8 mouse cellular contexts compared by ENCODE assay signal in genomic region chr12:105427039-105427757, GRCm38 (mm10). TPM values are rescaled to one million over a fixed set of nuclear protein-coding genes. Genes with fewer than 3 reads are reported as not detected.
DNase-seq lines count a peak whose midpoint lies in the region; ATAC-seq and TF ChIP-seq lines count a peak whose summit lies in the region.

No protein-coding gene starts in this region.

- no peaks in the 10 kb centered on the region for H3K27me3 ChIP-seq in ES-Bruce4 (ENCODE audit: control insufficient read depth, insufficient read depth, low read length, poor library complexity, severe bottlenecking)
- H3K27me3 ChIP-seq in forebrain, embryonic 13.5 days = no peaks in the 10 kb centered on the region; the same call in 1 of the 2 replicates
- H3K27me3 ChIP-seq in heart, embryonic 16.5 days (ENCODE audit: control insufficient read depth, insufficient read depth, low read length) = peaks cover 9% of the 10 kb centered on the region
- H3K27me3 ChIP-seq in liver, adult 2 months (ENCODE audit: control insufficient read depth, insufficient read depth, low read length) = no peaks in the 10 kb centered on the region
- no peaks in the 10 kb centered on the region for H3K27me3 ChIP-seq in neural tube, embryonic 12.5 days (replicated peaks)

- no peak for TF ChIP-seq POLR2A in ES-Bruce4 (IDR thresholded peaks at IDR 0.05; ENCODE audit: insufficient read depth, low read length)
- no peak for TF ChIP-seq POLR2A in liver, adult 2 months (IDR thresholded peaks at IDR 0.05; ENCODE audit: extremely low read depth, insufficient read depth, low read length)

- no peak overlapping the region for H3K4me2 ChIP-seq in forebrain, embryonic 13.5 days
- H3K4me2 ChIP-seq in heart, embryonic 16.5 days (ENCODE audit: low read depth, low read length) = peak overlapping the region; percentile 40
- 0 out of 2 replicates have a peak overlapping the region, but pooled peaks have one; percentile 10 for H3K4me2 ChIP-seq in neural tube, embryonic 12.5 days (replicated peaks)

- ATAC-seq in cerebellum, adult (ENCODE audit: insufficient number of reproducible peaks, low FRiP score, low TSS enrichment) = peak; percentile 53
- ATAC-seq in forebrain, embryonic 13.5 days = peak; percentile 69
- ATAC-seq in heart, embryonic 16.5 days (replicated peaks; ENCODE audit: extremely low read depth, insufficient read depth, low FRiP score) = peak; percentile 52; the same call in 1 of the 2 replicates
- ATAC-seq in neural tube, embryonic 12.5 days (ENCODE audit: low FRiP score, low read depth) = no peak

- H3K9ac ChIP-seq in ES-Bruce4 (ENCODE audit: low read depth, poor library complexity, severe bottlenecking) = no peak overlapping the region
- H3K9ac ChIP-seq in forebrain, embryonic 13.5 days = no peak overlapping the region
- H3K9ac ChIP-seq in heart, embryonic 16.5 days (ENCODE audit: low read length) = no peak overlapping the region
- H3K9ac ChIP-seq in liver, adult 2 months (ENCODE audit: low read depth, low read length) = no peak overlapping the region
- no peak overlapping the region for H3K9ac ChIP-seq in neural tube, embryonic 12.5 days

- no peak overlapping the region for H3K27ac ChIP-seq in ES-Bruce4 (ENCODE audit: insufficient read depth, low read length)
- no peak overlapping the region for H3K27ac ChIP-seq in forebrain, embryonic 13.5 days
- H3K27ac ChIP-seq in heart, embryonic 16.5 days (ENCODE audit: low read length) = no peak overlapping the region
- H3K27ac ChIP-seq in liver, adult 2 months (replicated peaks; ENCODE audit: insufficient read depth, low read depth, low read length) = no peak overlapping the region
- H3K27ac ChIP-seq in neural tube, embryonic 12.5 days = no peak overlapping the region

- H3K9me3 ChIP-seq in ES-Bruce4 (replicated peaks; ENCODE audit: control insufficient read depth, insufficient read depth, low read length, poor library complexity, severe bottlenecking) = no peaks in the 10 kb centered on the region
- H3K9me3 ChIP-seq in forebrain, embryonic 13.5 days (replicated peaks) = no peaks in the 10 kb centered on the region
- H3K9me3 ChIP-seq in heart, embryonic 16.5 days (replicated peaks; ENCODE audit: control insufficient read depth, low read length) = no peaks in the 10 kb centered on the region
- H3K9me3 ChIP-seq in neural tube, embryonic 12.5 days = no peaks in the 10 kb centered on the region

- no peaks in the 10 kb centered on the region for H3K79me2 ChIP-seq in liver, adult 2 months (ENCODE audit: control insufficient read depth, insufficient read depth, low read length)

- H3K4me1 ChIP-seq in ES-Bruce4 (ENCODE audit: control insufficient read depth, insufficient read depth, low read length) = no peaks in the 10 kb centered on the region
- no peaks in the 10 kb centered on the region for H3K4me1 ChIP-seq in forebrain, embryonic 13.5 days
- H3K4me1 ChIP-seq in heart, embryonic 16.5 days (ENCODE audit: control insufficient read depth, insufficient read depth, low read length) = no peaks in the 10 kb centered on the region
- no peaks in the 10 kb centered on the region for H3K4me1 ChIP-seq in liver, adult 2 months (ENCODE audit: control insufficient read depth, insufficient read depth, low read length)
- H3K4me1 ChIP-seq in neural tube, embryonic 12.5 days = no peaks in the 10 kb centered on the region

- H3K36me3 ChIP-seq in ES-Bruce4 (ENCODE audit: control insufficient read depth, insufficient read depth, low read length, poor library complexity, severe bottlenecking) = no peaks in the 10 kb centered on the region
- H3K36me3 ChIP-seq in forebrain, embryonic 13.5 days (ENCODE audit: poor library complexity, severe bottlenecking) = no peaks in the 10 kb centered on the region
- H3K36me3 ChIP-seq in heart, embryonic 16.5 days (ENCODE audit: control insufficient read depth, insufficient read depth) = no peaks in the 10 kb centered on the region
- no peaks in the 10 kb centered on the region for H3K36me3 ChIP-seq in liver, adult 2 months (ENCODE audit: control insufficient read depth, insufficient read depth, low read length)
- H3K36me3 ChIP-seq in neural tube, embryonic 12.5 days = no peaks in the 10 kb centered on the region

- TF ChIP-seq EP300 in ES-Bruce4 (IDR thresholded peaks at IDR 0.05; ENCODE audit: insufficient read depth, low read depth, low read length) = no peak

- DNase-seq in kidney, postnatal 10 days = peak; percentile 91
- DNase-seq in liver, adult 2 months (ENCODE audit: extremely low read depth, low read depth, low spot score) = peak; percentile 14
- peak; percentile 18 for DNase-seq in thymus, postnatal 0 days (ENCODE audit: low spot score)

- 33% methylated on average over 10 of the region's 10 CpGs for WGBS in forebrain, embryonic 13.5 days
- 18% methylated on average over 10 of the region's 10 CpGs for WGBS in heart, embryonic 16.5 days
- WGBS in liver, adult 2 months = 28% methylated on average over 10 of the region's 10 CpGs
- WGBS in neural tube, embryonic 12.5 days = 28% methylated on average over 10 of the region's 10 CpGs

- TF ChIP-seq CTCF in ES-Bruce4 (IDR thresholded peaks at IDR 0.05; ENCODE audit: low read depth, low read length) = peak; percentile 63
- TF ChIP-seq CTCF in liver, adult 2 months (IDR thresholded peaks at IDR 0.05; ENCODE audit: low read depth, low read length) = peak; percentile 28; the same call in 1 of the 2 replicates

- H3K4me3 ChIP-seq in ES-Bruce4 (ENCODE audit: low read depth, low read length) = no peak overlapping the region
- no peak overlapping the region for H3K4me3 ChIP-seq in forebrain, embryonic 13.5 days
- no peak overlapping the region for H3K4me3 ChIP-seq in heart, embryonic 16.5 days (ENCODE audit: low read length)
- no peak overlapping the region for H3K4me3 ChIP-seq in liver, adult 2 months (ENCODE audit: insufficient read depth, low read depth, low read length)
- no peak overlapping the region for H3K4me3 ChIP-seq in neural tube, embryonic 12.5 days

RNA-seq across cellular contexts. Expression of gene D430019H16Rik, which starts 26.5 kb away (rescaled TPM):
- 1.1 TPM in 2 replicates for polyA plus RNA-seq in ES-Bruce4 (2011; ENCODE audit: insufficient read depth, insufficient read length, low read depth, missing spikeins)
- 9.1 and 10.3 TPM in 2 replicates for polyA plus RNA-seq in forebrain, embryonic 13.5 days (2015; fragmentation: Nextera tagmentation; extraction: Ambion mirVana)
- polyA plus RNA-seq in heart, embryonic 16.5 days (2015; fragmentation: Nextera tagmentation; extraction: Ambion mirVana) = 0.26 and 0.32 TPM in 2 replicates
- total RNA-seq in liver, adult 2 months (2014; rRNA removed) = 0.74 and 0.92 TPM in 2 replicates
- polyA plus RNA-seq in liver, adult 2 months (2012; rRNA removed) = 0.55 and 0.65 TPM in 2 replicates
- 6.9 and 8.4 TPM in 2 replicates for polyA plus RNA-seq in neural tube, embryonic 12.5 days (2016; fragmentation: Nextera tagmentation; extraction: Ambion mirVana)
- polyA plus RNA-seq in thymus, postnatal 0 days (2015; fragmentation: Nextera tagmentation; extraction: Ambion mirVana) = 0.19 and 0.36 TPM in 2 replicates

Comparison
In these comparisons a context has a peak if more than half of its experiments do, and no peak if none do; other contexts are left out.
1. DNase-seq: peak in every context shown above with its lines; median percentile 91 in kidney, postnatal 10 days; 18 in thymus, postnatal 0 days; 14 in liver, adult 2 months.